Mouse (Mus musculus): ENCODE data around the gene Olfr395.
"Not testable (repeated sequence)": the region's sequence is repeated elsewhere in the genome, so short reads cannot be mapped to it uniquely, and the experiment has no call there.

The Olfr395 gene

GRCm38 (mm10) chr11:73909199-73909598 lies at the start of gene Olfr395:
Gene Olfr395, minus strand, starts transcription at chr11:73909299.
- DNase-seq = not testable (repeated sequence)

- no peak for DNase-seq
Measured at GRCm38 (mm10) chr11:73936377-73936776, 27.3 kb upstream of the Olfr395 start, which contains the start of gene Olfr23. Gene Olfr23, plus strand, starts transcription at chr11:73936677.

GRCm38 (mm10) chr11:73890671-73891070 lies 18.4 kb downstream of the Olfr395 start, which contains the start of gene Olfr394:
Gene Olfr394, minus strand, starts transcription at chr11:73890771.
- DNase-seq = no peak
